Mouse (Mus musculus): ENCODE measurements at regions not wholly inside any gene's neighbourhood (a gene's known extent, or its start where the extent isn't known, plus 50 kb on each side); places are given as distances from the start of the nearest gene placed in this dataset.

DNA sequence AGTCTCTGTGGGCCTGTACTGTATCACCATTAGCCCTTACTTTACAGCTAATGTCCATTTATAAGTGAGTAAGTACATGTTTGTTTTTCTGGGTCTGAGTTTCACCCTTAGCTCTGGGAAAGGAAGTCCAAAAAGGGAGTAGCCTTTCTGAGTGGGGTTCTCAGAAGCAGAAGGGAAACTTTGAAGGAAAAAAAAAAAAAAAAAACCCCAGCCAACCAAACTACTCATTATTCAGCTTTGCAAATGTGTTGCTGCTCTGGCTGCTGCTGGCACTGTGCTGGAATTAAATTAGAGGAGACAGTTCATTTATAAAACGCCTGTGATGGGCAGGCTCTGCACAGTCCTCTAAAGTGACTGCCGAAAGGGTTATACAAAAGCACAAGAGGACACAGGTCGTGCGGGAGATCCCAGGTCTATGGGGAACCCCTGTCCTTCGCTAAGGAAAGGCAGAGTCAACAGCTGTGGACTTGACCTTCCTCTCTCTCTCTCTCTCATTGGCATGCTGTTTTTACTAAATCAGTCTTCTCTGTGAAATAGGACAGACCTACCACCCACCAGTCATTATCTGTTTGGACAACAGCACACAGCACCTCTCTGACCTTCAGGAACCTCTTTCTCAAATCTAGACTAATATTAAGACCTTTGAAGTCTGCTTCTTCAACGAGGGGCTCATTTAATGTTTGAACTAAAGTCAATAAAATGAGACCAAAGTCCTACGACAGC, 165.4 kb downstream of the Cd47 start:
- peak; percentile 14 to 39 for DNase-seq (ENCODE audit: low spot score in 2 of 2)

DNA sequence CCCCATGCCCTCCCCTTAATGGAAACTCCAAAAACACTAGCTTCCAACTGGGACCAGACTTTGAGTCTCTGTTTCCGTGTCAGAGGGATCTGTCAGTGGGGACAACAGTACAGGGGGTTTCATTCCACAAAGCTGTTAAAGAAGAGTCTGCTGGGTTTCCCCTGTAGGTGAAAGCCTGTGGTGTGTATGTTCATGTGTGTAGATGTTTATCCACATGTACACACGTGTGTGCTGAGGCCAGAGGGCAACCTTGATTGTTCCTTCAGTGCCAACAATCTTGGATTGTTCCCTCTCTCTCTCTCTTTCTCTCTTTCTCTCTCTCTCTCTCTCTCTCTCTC, 165.9 kb downstream of the Cd47 start:
- DNase-seq (ENCODE audit: low spot score in 2 of 2) = no peak

DNA sequence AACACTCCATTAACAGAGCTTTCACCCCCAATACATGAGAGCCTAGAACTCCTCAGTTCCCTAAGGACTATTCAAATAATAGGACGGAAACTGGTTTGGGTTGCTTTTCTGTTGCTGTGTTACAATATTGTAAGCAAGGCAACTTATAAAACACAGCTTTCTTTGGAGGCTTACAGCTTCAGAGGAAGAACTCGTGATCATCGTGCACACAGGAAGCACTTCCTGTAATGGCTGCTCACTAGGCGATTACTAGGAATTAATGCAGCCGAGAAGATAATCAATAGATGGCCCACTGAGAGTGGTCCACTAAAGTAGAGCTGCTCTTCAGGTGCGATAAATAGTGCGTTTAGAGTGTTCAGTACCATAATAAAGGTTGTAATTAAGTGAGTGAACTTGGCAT, 166.8 kb downstream of the Cd47 start:
- DNase-seq (ENCODE audit: low spot score in 2 of 2) = no peak

DNA sequence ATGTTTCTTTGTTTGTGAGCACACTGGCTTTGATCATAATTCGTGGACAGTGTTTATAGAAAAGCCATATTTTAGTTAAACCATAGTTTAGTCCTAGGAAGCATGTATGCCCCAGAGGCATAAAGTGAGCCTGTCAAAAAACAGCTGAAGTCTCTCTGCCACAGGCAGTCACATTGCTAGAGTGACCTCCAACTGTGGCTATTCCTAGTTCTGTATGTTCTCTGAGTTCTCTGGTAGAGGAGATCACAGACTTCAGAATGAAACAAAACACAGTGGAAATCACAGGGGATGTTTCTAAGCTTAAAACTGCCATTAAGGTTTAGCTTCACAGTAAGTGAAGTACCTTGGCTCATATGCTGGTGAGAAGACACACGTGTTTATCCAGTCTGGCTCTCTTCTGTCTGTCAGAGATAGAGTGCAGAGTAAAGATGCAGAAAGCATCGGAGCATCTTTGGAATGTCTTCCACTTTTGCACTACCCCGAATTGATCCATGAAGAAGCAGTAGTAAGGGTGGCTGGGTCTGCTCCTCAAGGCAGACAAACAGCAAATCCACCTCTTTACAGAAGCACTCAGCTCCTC, 168.0 kb downstream of the Cd47 start:
- DNase-seq (ENCODE audit: low spot score in 2 of 2) = no peak

GRCm38 (mm10) chr16:49969035-49969434, 168.7 kb downstream of the Cd47 start:
- no peak for DNase-seq (ENCODE audit: low spot score in 2 of 2)

DNA sequence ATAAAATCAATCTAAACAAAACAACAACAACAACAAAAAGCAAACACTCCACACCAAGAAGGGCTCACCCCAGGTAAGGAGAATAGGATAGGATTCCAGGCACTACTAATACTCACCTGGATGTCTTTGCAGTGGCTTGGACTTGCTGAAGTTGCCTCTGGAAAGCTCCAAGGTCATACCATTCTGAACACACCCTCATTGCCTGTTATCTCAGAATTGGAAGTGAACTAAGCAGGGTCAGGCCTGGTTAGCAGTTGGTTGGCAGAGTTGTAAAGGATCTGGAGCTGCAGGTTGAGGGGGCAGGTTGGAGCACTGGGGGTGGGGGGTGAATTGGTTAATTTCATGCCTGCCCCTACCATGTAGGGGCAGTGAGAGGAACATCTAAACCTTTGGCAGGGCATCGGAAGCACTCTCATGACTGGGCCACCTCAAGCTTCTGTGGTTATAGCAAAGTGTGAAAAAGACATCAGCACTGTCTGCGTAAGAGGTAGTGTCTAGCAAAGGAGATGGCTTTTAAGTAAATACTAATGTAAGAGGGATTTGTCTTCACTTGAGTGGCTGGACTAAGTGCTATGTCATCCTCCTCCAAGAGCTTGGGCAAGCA, 169.5 kb downstream of the Cd47 start:
- no peak for DNase-seq (ENCODE audit: low spot score in 2 of 2)

GRCm38 (mm10) chr16:49970297-49970804, 170.0 kb downstream of the Cd47 start:
- no peak for DNase-seq (ENCODE audit: low spot score in 2 of 2)

DNA sequence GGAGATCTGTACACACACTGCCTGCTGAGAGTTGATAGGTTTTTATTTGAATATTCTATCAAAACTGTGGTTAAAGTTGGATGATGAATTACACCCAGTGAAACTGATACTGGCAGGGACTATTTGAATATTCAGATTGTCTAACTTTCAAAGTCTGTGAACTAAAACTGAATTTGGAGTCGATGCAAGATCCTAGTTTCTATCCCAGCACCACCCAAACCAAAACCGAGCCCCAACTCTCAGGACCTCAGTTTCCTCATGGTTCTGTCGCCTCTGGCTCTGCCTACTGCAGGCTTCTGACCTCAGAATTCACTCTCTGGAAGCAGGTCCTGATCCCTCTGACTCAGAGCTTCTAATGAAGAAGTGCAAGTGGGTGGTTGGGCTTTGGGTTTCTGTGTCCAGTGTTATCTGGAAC, 170.8 kb downstream of the Cd47 start:
- DNase-seq (ENCODE audit: low spot score in 2 of 2) = no peak

- DNase-seq (ENCODE audit: low spot score in 2 of 2) = no peak
These were observed 176.9 kb downstream of the Cd47 start for GRCm38 (mm10) chr16:49977276-49977675.

DNA sequence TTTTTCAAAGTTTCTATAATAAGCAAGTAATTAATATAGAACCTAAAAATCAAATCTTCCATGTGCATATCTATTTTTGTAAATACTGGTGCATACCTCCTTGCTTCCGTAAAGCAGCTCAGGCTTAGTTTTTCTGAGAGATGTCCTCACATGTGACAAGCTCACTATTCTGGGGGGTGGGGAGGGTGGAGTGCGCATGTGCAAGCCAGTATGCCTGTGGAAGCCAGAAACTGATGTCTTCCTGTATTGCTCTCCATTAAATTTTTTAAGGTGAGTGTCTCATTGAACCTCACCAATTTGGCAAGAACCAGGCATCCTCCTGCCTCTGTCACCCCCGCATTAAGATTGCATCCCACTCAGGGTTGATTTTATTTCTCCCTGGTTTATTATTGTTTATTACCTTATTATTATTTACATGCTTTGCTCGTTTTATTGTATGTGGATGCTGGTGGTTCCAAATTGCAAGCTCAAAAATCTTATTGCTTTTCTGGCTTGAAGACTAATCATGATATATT, 179.2 kb downstream of the Cd47 start:
- no peak for DNase-seq (ENCODE audit: low spot score in 2 of 2)

- peak; percentile 32 to 56 for DNase-seq (ENCODE audit: low spot score in 2 of 2)
These were observed 179.9 kb downstream of the Cd47 start for GRCm38 (mm10) chr16:49980178-49980646.

DNA sequence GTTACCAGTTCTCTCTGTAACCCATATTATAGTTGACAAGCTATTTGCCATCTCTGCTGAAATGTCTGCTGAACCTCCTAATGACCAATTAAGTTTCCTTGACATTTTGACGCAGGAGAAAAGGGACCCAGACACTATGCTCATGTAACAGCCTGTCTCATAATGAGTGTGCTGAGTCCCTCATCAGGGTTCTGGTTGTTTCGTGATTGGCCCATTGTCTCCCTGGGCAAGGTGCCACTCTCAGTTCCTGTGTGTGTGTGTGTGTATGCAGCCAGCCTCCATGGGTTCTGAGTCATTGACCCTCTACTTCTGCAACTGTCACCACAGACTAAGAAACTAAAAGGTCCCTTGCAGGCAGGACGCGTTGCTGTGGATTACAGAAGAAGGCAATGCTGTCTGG, 181.8 kb downstream of the Cd47 start:
- no peak for DNase-seq (ENCODE audit: low spot score in 2 of 2)

GRCm38 (mm10) chr16:49985082-49986076, 185.0 kb downstream of the Cd47 start:
- no peak for DNase-seq (ENCODE audit: low spot score in 2 of 2)

DNA sequence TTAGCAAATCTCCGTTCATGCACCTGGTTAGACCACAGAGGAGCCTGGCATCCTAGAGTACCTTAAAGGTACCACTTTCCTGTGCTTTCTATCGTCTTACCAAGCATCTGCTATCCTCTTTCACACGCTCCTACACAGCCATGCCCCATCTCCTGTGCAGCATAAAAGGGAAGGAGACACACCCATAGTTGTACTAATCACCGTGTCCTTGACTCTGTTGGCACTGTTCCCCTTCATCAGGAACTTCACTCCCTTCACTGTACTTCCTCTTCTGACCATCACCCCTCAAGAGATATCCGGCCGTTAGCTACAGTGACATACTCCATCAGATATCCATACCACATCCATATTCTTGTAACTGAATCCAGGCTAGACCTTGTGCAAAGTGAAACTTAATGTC, 186.6 kb downstream of the Cd47 start:
- no peak for DNase-seq (ENCODE audit: low spot score in 2 of 2)

GRCm38 (mm10) chr16:49995822-49996221, 195.5 kb downstream of the Cd47 start:
- no peak for DNase-seq (ENCODE audit: low spot score in 2 of 2)

DNA sequence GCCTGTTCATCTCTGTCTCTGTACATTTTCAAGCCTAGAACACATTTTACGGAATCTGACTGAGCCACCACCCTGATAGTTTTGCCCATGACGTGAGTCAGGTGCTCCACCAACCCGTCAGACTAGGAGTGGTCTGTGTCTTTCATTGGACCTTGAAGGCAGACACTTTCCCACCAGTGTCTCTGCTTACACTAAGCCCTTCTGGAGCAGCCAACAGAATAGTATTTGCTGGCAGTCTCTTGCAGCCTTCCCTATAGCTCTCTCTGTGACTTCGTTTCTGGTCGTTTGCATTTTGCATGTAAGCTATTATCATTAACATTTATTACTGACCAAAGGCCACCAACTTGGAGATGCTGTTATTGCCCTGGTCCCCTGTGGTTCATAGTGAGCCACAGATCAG, 196.3 kb downstream of the Cd47 start:
- DNase-seq (ENCODE audit: low spot score in 2 of 2) = no peak

- DNase-seq (ENCODE audit: low spot score in 2 of 2) = no peak
These were observed 196.7 kb downstream of the Cd47 start for GRCm38 (mm10) chr16:49997040-49997439.

DNA sequence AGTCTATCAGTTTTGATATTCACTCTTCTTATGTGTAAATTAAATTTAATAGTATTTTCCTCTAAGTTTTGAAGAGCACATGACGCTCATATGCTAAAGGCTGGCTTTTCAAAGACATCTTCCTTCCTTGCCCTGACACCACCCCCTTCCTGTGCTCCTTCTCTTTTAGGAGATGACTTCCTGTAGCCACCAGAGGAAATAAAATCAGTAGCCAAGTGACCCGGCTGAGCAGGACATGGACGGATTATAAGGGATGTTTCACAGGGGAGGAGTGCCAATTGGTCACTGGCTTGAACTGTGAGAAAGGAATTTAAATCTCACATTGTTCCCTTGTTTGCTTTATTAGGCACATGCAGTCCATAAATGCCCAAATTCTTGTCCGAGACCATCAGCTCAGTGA, 200.5 kb downstream of the Cd47 start:
- DNase-seq (ENCODE audit: low spot score in 2 of 2) = no peak

- no peak for DNase-seq (ENCODE audit: low spot score in 2 of 2)
These were observed 201.5 kb downstream of the Cd47 start for GRCm38 (mm10) chr16:50001662-50002455.

DNA sequence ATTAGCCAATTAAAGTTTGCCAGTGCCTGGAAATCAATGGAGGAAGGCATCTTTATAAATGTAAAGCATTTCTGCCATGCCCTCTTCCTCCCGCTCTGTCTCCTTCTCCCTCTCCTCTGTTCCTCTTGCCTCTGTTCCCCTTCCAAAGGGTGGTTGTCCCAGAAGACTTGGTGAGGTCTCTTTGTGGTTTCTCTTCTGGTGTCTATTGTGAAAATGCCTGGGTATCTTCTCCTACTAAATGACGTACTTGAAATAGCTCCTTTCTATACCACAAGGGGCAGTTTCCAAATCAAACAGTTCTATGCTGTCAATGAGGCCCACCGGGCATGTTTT, 202.1 kb downstream of the Cd47 start:
- DNase-seq (ENCODE audit: low spot score in 2 of 2) = no peak
